Mouse (Mus musculus) kidney, postnatal 0 days (tissue): ENCODE measurements around the gene Foxn1. TPM values are rescaled to one million over a fixed set of nuclear protein-coding genes. Genes with fewer than 3 reads are reported as not detected.
A peak's percentile ranks its signal among the peaks of the same experiment; 100 is the strongest.

Source experiments
- ATAC-seq: fragments of 200-750 bp; cut with Nextera tagmentation; replicated peaks from 2 replicates; pipeline ENCODE4 v1.8.0; 2017; ENCODE audit warnings: low read depth, moderate number of reproducible peaks, moderate TSS enrichment, moderate library complexity; ENCODE audit not compliant: low FRiP score
- DNase-seq: peaks from one replicate; pipeline ENCODE4 v3.0.0-alpha.2; 2016; ENCODE audit warnings: low spot score
- H3K27ac ChIP-seq: fragments of 300-500 bp; sonication (generic); 2 replicates; pipeline ENCODE4 v1.5.1; 2014; ENCODE audit warnings: mild to moderate bottlenecking
- H3K27me3 ChIP-seq: fragments of 300-500 bp; sonication (generic); 2 replicates; pipeline ENCODE4 v1.6.1; 2014; ENCODE audit warnings: low read length, mixed read lengths; ENCODE audit not compliant: insufficient read depth
- H3K36me3 ChIP-seq: fragments of 300-500 bp; sonication (generic); 2 replicates; pipeline ENCODE4 v1.6.1; 2014; ENCODE audit warnings: low read length, mixed read lengths; ENCODE audit not compliant: insufficient read depth
- H3K4me1 ChIP-seq: fragments of 300-500 bp; sonication (generic); replicated peaks from 2 replicates; pipeline ENCODE4 v1.6.1; 2014; ENCODE audit warnings: antibody characterized with exemption, low read length, mixed read lengths; ENCODE audit not compliant: insufficient read depth
- H3K4me2 ChIP-seq: fragments of 300-500 bp; sonication (generic); 2 replicates; pipeline ENCODE4 v1.6.1; 2014; ENCODE audit warnings: mild to moderate bottlenecking, low read length, moderate library complexity, mixed read lengths
- H3K4me3 ChIP-seq: fragments of 300-500 bp; sonication (generic); replicated peaks from 2 replicates; pipeline ENCODE4 v1.5.1; 2014; ENCODE audit warnings: low read depth, low read length
- H3K9ac ChIP-seq: fragments of 300-500 bp; sonication (generic); 2 replicates; pipeline ENCODE4 v1.6.1; 2014; ENCODE audit warnings: low read depth, low read length
- H3K9me3 ChIP-seq: fragments of 300-500 bp; sonication (generic); replicated peaks from 2 replicates; pipeline ENCODE4 v1.6.1; 2016; ENCODE audit warnings: low read length, inconsistent platforms, mixed read lengths
- CTCF ChIP-seq: IDR thresholded peaks from 2 replicates; pipeline ENCODE4 v1.5.1; 2016; ENCODE audit warnings: antibody characterized with exemption, low read depth, mild to moderate bottlenecking, moderate library complexity
- WGBS: fragments of 180-500 bp; shearing (Covaris S2); extraction: QIAGEN DNeasy Blood & Tissue Kit; methylation state at CpG from one replicate; pipeline ENCODE4 v1.1.7; 2014; 5-methylcytosine and 5-hydroxymethylcytosine counted together
- polyA plus RNA-seq: library from polyadenylated mRNA; unstranded; fragments of >200 nt; fragmentation: Nextera tagmentation; extraction: Ambion mirVana; gene quantifications from 2 replicates; pipeline ENCODE4 v1.2.1, GENCODE M21; 2015

Gene Foxn1
- polyA plus RNA-seq, 1 experiment from 2014 or later, result not detected

DNA sequence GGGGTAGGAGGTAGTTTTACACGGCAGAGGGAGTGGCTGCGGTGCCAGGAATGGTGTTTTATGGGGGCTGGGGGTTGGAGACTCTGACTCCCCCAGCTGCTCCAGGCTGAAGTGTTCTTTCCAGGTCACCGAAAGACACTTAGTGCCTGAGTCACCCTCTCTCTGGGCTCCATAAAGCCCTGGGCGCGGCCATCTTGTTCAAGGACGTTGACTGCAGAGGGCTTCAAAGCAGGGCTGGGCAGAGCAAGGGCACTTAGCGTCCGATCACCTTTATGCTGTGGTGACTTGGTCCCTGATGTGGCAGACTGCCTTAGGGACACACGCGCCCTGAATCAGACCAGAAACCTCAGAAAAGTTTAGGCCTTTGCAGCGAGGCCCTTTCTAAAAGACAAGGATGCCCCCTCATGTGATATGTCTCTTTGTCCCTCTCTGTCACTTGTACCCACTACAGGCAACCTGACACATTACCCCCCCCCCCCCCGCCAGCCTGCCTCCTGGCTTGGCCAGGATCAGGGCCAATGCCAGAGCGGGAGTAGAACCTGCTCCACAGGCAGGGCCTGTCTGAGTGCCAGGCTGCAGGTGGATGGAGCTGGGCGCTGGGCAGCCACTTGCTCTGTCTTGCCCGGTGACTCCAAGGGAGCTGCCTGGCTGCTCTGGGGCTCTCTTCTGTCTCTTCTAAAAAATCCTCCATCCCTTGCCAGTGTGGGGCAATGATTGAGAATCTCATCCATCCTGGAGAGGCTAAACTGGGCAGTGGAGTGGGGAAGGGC lies 18.7 kb downstream of the Foxn1 start:
- Histone ChIP-seq H3K4me2 (no peak overlapping the region), H3K4me1 (0 out of 2 replicates have a peak, but pooled peaks cover 12% of the 10 kb centered on the region), H3K9me3 (no peaks in the 10 kb centered on the region), H3K27ac (no peak overlapping the region), H3K9ac (no peak overlapping the region), H3K36me3 (no peaks in the 10 kb centered on the region), H3K27me3 (no peaks in the 10 kb centered on the region), H3K4me3 (no peak overlapping the region)
- 74% methylated on average over 14 of the region's 15 CpGs for WGBS
- ATAC-seq, result no peak
- TF ChIP-seq CTCF, result no peak
- no peak for DNase-seq

DNA sequence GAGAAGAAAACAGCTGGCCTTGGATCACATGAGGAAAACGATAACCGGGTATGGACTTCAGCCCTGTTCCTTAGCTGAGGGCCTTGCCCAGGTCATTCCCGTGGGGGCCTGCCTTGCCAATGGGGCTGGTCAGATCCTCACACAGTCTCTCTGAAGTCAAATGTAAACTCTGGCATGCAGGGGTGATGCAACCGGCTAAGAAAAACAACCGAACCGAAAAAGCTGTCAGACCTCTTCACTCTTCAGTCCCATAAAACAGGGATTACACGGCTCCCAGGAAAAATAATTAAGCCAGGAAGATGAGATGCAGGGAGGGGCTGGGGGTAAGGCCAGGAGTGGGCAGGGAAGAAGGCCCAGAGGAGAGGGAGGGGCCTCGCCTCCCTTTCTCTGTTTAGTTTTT lies 22.3 kb downstream of the Foxn1 start:
- H3K4me3 ChIP-seq, result no peak overlapping the region
- no peaks in the 10 kb centered on the region for H3K9me3 ChIP-seq
- no peak overlapping the region for H3K4me2 ChIP-seq
- no peaks in the 10 kb centered on the region for H3K27me3 ChIP-seq
- TF ChIP-seq CTCF, result no peak
- peak overlapping the region; percentile 70; the same call in 1 of the 2 replicates for H3K27ac ChIP-seq
- 8% methylated on average over 8 of the region's 8 CpGs for WGBS
- 0 out of 2 replicates have a peak, but pooled peaks cover 12% of the 10 kb centered on the region for H3K4me1 ChIP-seq
- DNase-seq (peak; percentile 77), ATAC-seq (peak; percentile 37; the same call in 1 of the 2 replicates)
- H3K36me3 ChIP-seq, result no peaks in the 10 kb centered on the region
- H3K9ac ChIP-seq, result no peak overlapping the region

GRCm38 (mm10) chr11:78363309-78364007 lies 22.9 kb downstream of the Foxn1 start:
- peak; percentile 19; the same call in 1 of the 2 replicates for ATAC-seq
- Histone ChIP-seq H3K4me2 (no peak overlapping the region), H3K4me3 (no peak overlapping the region), H3K4me1 (0 out of 2 replicates have a peak, but pooled peaks cover 12% of the 10 kb centered on the region), H3K9ac (no peak overlapping the region), H3K27ac (peak overlapping the region; percentile 70; the same call in 1 of the 2 replicates), H3K27me3 (no peaks in the 10 kb centered on the region), H3K9me3 (no peaks in the 10 kb centered on the region), H3K36me3 (no peaks in the 10 kb centered on the region)
- TF ChIP-seq CTCF, result no peak
- WGBS, result 44% methylated on average over 13 of the region's 13 CpGs
- no peak for DNase-seq

- TF ChIP-seq CTCF, result no peak; the same call in 1 of the 2 replicates
- no peaks in the 10 kb centered on the region for H3K9me3 ChIP-seq
- H3K36me3 ChIP-seq, result no peaks in the 10 kb centered on the region
- no peaks in the 10 kb centered on the region for H3K27me3 ChIP-seq
- DNase-seq, result no peak
- no peak for ATAC-seq
- no peak overlapping the region for H3K4me3 ChIP-seq
- no peak overlapping the region for H3K27ac ChIP-seq
- H3K9ac ChIP-seq, result no peak overlapping the region
- H3K4me1 ChIP-seq, result 0 out of 2 replicates have a peak, but pooled peaks cover 12% of the 10 kb centered on the region
- WGBS, result 47% methylated on average over 2 of the region's 2 CpGs
- no peak overlapping the region for H3K4me2 ChIP-seq
These were observed 25.6 kb downstream of the Foxn1 start for GRCm38 (mm10) chr11:78360789-78361131.

DNA sequence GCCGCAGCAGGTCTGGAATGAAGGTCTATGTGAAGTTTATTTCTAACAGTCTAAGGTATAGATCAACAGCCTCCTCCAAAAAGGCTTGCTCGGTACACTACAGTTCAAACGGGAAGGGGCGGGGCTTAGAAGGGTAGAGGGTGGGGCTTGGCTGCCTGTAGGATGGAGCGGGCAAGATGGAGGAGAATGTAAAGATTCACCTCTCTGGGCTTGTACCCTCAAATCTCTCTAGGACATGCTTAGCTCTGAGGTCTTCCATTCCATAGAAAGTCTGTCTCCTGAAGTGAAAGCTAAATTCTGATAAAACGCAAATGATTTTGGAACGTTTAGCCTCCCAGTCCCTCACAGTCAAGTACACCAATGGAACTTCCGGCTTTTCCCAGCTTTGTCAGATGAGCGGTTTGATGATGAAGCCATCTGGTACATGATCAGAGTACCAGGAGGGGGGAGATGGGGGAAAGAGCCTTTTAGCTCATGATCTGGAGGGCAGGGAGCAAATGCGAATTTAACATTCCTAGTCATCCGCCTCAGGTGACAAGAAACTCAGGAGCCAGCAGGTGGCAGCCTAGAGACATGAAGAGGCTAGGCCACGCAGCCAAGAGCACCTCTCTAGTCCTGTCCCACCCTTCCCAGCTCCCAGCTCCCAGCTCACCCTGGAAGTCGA lies 26.1 kb downstream of the Foxn1 start:
- DNase-seq (peak; percentile 89), ATAC-seq (peak; percentile 57; the same call in 1 of the 2 replicates)
- H3K27me3 ChIP-seq, result no peaks in the 10 kb centered on the region
- no peaks in the 10 kb centered on the region for H3K9me3 ChIP-seq
- TF ChIP-seq CTCF, result peak; percentile 87
- no peak overlapping the region for H3K9ac ChIP-seq
- H3K27ac ChIP-seq, result no peak overlapping the region
- 13% methylated on average over 13 of the region's 13 CpGs for WGBS
- peak overlapping the region; percentile 29 for H3K4me3 ChIP-seq
- H3K36me3 ChIP-seq, result no peaks in the 10 kb centered on the region
- H3K4me1 ChIP-seq, result 0 out of 2 replicates have a peak, but pooled peaks cover 12% of the 10 kb centered on the region
- H3K4me2 ChIP-seq, result peak overlapping the region; percentile 60
